Mouse (Mus musculus) bone marrow, adult 2 months (tissue): ENCODE measurements around the gene Inf2. TPM values are rescaled to one million over a fixed set of nuclear protein-coding genes. Genes with fewer than 3 reads are reported as not detected.

Source experiments
- H3K27ac ChIP-seq: fragments of 200-500 bp; 2 replicates; pipeline ENCODE4 v1.5.1; 2012; ENCODE audit warnings: low read depth, mild to moderate bottlenecking, control low read depth, inconsistent platforms, low read length; ENCODE audit not compliant: control insufficient read depth, poor library complexity, insufficient read depth
- H3K4me1 ChIP-seq: fragments of 200-500 bp; 2 replicates; pipeline ENCODE4 v1.6.1; 2011; ENCODE audit warnings: low read length; ENCODE audit not compliant: control insufficient read depth, insufficient read depth
- H3K4me3 ChIP-seq: fragments of 200-500 bp; replicated peaks from 2 replicates; pipeline ENCODE3; 2011; ENCODE audit warnings: mild to moderate bottlenecking, low read depth, low read length, control low read depth; ENCODE audit not compliant: control insufficient read depth
- CTCF ChIP-seq: fragments of 200-500 bp; IDR thresholded peaks from 2 replicates; pipeline ENCODE4 v1.5.1; 2011; ENCODE audit warnings: low read length, control low read depth; ENCODE audit not compliant: control insufficient read depth, insufficient read depth
- POLR2A ChIP-seq: fragments of 200-500 bp; IDR thresholded peaks from 2 replicates; pipeline ENCODE4 v1.6.1; 2011; ENCODE audit warnings: low read depth, mild to moderate bottlenecking, control low read depth, low read length, borderline replicate concordance; ENCODE audit not compliant: control insufficient read depth
- WGBS: fragments of 180-500 bp; shearing (Covaris S2); methylation state at CpG from one replicate; pipeline ENCODE4 v1.1.7; 2018; 5-methylcytosine and 5-hydroxymethylcytosine counted together
- polyA plus RNA-seq: library from polyadenylated mRNA; stranded (reverse); fragments of >200 nt; gene quantifications from 2 replicates; pipeline ENCODE4 v1.2.4, GENCODE M21; 2011; ENCODE audit warnings: low replicate concordance; ENCODE audit not compliant: missing spikeins, insufficient read depth, insufficient read length

Inf2 gene
- polyA plus RNA-seq, 1 experiment: 82.8 TPM

GRCm38 (mm10) chr12:112589491-112590191 lies 1.1 kb downstream of the Inf2 start:
- WGBS: 32% methylated on average over 8 of the region's 8 CpGs
- Histone ChIP-seq H3K4me3 (peak overlapping the region; percentile 81), H3K4me1 (peaks cover 11% of the 10 kb centered on the region), H3K27ac (no peak overlapping the region)
- TF ChIP-seq CTCF (no peak), POLR2A (no peak)

GRCm38 (mm10) chr12:112590566-112591239 lies 2.1 kb downstream of the Inf2 start:
- WGBS: 68% methylated on average over 8 of the region's 8 CpGs
- no peak for TF ChIP-seq POLR2A
- no peak; the same call in 1 of the 2 replicates for TF ChIP-seq CTCF
- Histone ChIP-seq H3K27ac (no peak overlapping the region), H3K4me1 (peaks cover 10% of the 10 kb centered on the region), H3K4me3 (no peak overlapping the region)

GRCm38 (mm10) chr12:112591240-112591639 lies 2.7 kb downstream of the Inf2 start:
- 72% methylated on average over 5 of the region's 5 CpGs for WGBS
- H3K27ac ChIP-seq: no peak overlapping the region
- peaks cover 10% of the 10 kb centered on the region for H3K4me1 ChIP-seq
- TF ChIP-seq CTCF: no peak
- no peak for TF ChIP-seq POLR2A
- no peak overlapping the region for H3K4me3 ChIP-seq

GRCm38 (mm10) chr12:112591730-112592129 lies 3.1 kb downstream of the Inf2 start:
- WGBS: 65% methylated on average over 3 of the region's 3 CpGs
- H3K4me3 ChIP-seq: no peak overlapping the region
- peaks cover 10% of the 10 kb centered on the region for H3K4me1 ChIP-seq
- H3K27ac ChIP-seq: no peak overlapping the region
- no peak for TF ChIP-seq POLR2A
- no peak for TF ChIP-seq CTCF

- TF ChIP-seq POLR2A: no peak
- TF ChIP-seq CTCF: no peak
- 52% methylated on average over 21 of the region's 21 CpGs for WGBS
- peaks cover 10% of the 10 kb centered on the region for H3K4me1 ChIP-seq
- no peak overlapping the region; the same call in 1 of the 2 replicates for H3K27ac ChIP-seq
- no peak overlapping the region for H3K4me3 ChIP-seq
Measured at GRCm38 (mm10) chr12:112592985-112593734, 4.6 kb downstream of the Inf2 start.

GRCm38 (mm10) chr12:112593951-112594915 lies 5.6 kb downstream of the Inf2 start:
- Histone ChIP-seq H3K27ac (peak overlapping the region; percentile 12), H3K4me3 (no peak overlapping the region), H3K4me1 (peaks cover 10% of the 10 kb centered on the region)
- TF ChIP-seq CTCF (no peak), POLR2A (no peak)
- 17% methylated on average over 16 of the region's 16 CpGs for WGBS

GRCm38 (mm10) chr12:112594989-112595388 lies 6.4 kb downstream of the Inf2 start:
- H3K27ac ChIP-seq: no peak overlapping the region
- no peak for TF ChIP-seq CTCF
- TF ChIP-seq POLR2A: no peak
- WGBS: 43% methylated on average over 4 of the region's 4 CpGs
- no peak overlapping the region for H3K4me3 ChIP-seq
- peaks cover 10% of the 10 kb centered on the region for H3K4me1 ChIP-seq

GRCm38 (mm10) chr12:112595626-112596025 lies 7.0 kb downstream of the Inf2 start:
- WGBS: 71% methylated on average over 4 of the region's 4 CpGs
- H3K27ac ChIP-seq: no peak overlapping the region
- TF ChIP-seq CTCF (no peak), POLR2A (no peak)
- H3K4me3 ChIP-seq: no peak overlapping the region
- peaks cover 10% of the 10 kb centered on the region for H3K4me1 ChIP-seq
